Mouse (Mus musculus) lung, adult 2 months (tissue): ENCODE data around the gene Mark1.
A peak's percentile ranks its signal among the peaks of the same experiment; 100 is the strongest.

Experiments
- CTCF ChIP-seq: fragments of 200-500 bp; IDR thresholded peaks from 2 replicates; pipeline ENCODE4 v1.5.1; 2011; ENCODE audit warnings: mild to moderate bottlenecking, low read length, control low read depth; ENCODE audit not compliant: insufficient read depth
- POLR2A ChIP-seq: fragments of 200-500 bp; IDR thresholded peaks from 2 replicates; pipeline ENCODE4 v1.6.1; 2011; ENCODE audit warnings: low read depth, mild to moderate bottlenecking, control low read depth, low read length, borderline replicate concordance; ENCODE audit errors: extremely low read depth

- TF ChIP-seq POLR2A, result peak; percentile 58; the same call in 1 of the 2 replicates
- peak; percentile 63 for TF ChIP-seq CTCF
Observed at GRCm38 (mm10) chr1:184851741-184852618, 147.4 kb downstream of the Mark1 start.
